Comparison of ENCODE assay signal across 16 mouse cellular contexts in the genomic region with DNA sequence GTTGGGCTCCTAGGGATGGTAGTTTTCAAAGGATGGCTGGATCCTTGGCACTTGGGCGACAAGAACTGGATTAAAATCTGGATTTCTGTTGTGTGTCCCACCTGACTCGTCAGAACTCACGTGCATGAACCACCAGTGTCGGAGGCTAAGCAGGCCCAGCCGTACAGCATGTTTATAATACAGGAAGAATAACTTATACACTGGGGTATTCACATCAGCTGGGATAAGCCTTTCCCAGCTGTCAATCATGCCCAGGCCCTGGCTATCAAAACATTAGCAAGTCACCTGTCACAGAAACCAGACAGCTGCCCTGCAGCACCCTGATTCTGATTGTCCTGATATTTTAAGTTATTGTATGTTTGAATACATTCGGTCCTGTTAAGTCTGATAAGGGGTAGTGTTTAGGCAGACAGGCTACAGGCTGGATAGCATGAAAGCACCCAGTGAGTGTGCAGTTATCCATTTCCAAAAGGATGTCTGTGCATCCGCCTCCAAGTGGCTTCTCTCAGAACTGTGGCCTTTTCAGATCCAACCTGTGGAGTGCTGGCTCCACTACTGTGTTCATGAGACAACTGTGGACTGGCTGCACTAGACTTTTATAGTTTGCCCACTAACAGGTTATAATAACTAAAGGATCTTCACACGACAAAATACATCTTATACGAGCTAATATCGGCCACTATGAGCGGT.
"Had no signal": no experiment of that assay in that cellular context is flagged by ENCODE, and none has a peak within 500 bp of the region (broad histone marks: within the 10 kb centered on the region; RNA-seq: fewer than 3 reads in every experiment).

No protein-coding gene starts in this region.

- H3K4me3 ChIP-seq: neural tube, embryonic 13.5 days; neural tube, embryonic 15.5 days; stomach, embryonic 15.5 days had no signal

- H3K36me3 ChIP-seq: neural tube, embryonic 13.5 days; neural tube, embryonic 15.5 days; stomach, embryonic 15.5 days had no signal

- H3K9ac ChIP-seq: neural tube, embryonic 13.5 days; neural tube, embryonic 15.5 days; stomach, embryonic 15.5 days had no signal

- H3K9me3 ChIP-seq: neural tube, embryonic 13.5 days; neural tube, embryonic 15.5 days; stomach, embryonic 15.5 days had no signal

- H3K4me1 ChIP-seq: neural tube, embryonic 13.5 days; neural tube, embryonic 15.5 days; stomach, embryonic 15.5 days had no signal

- H3K27ac ChIP-seq: neural tube, embryonic 13.5 days; neural tube, embryonic 15.5 days; stomach, embryonic 15.5 days; stomach, postnatal 0 days had no signal

- DNase-seq: retina, postnatal 1 day; right cerebral cortex, adult 18-20 months; right cerebral cortex, postnatal 14 days; right cerebral cortex, postnatal 25 days; right cerebral cortex, postnatal 4 days; spleen, adult 18-20 months; thymus, adult 18-20 months; thymus, adult 2 months; thymus, postnatal 14 days; thymus, postnatal 25 days; thymus, postnatal 36 days; thymus, postnatal 4 days had no signal

- H3K27me3 ChIP-seq: neural tube, embryonic 13.5 days; neural tube, embryonic 15.5 days; stomach, embryonic 15.5 days had no signal

- H3K4me2 ChIP-seq: neural tube, embryonic 13.5 days; neural tube, embryonic 15.5 days; stomach, embryonic 15.5 days had no signal
